In genomic region chr1:186116701-186117488, GRCm38 (mm10) we compare ENCODE assay signal across 8 mouse cellular contexts. TPM values are rescaled to one million over a fixed set of nuclear protein-coding genes. Genes with fewer than 3 reads are reported as not detected.
DNase-seq lines count a peak whose midpoint lies in the region; ATAC-seq and TF ChIP-seq lines count a peak whose summit lies in the region.

Gene Lyplal1 (minus strand): TSS chr1:186117310.

- peak within 1 kb of the TSS; percentile 31; the same call in 1 of the 2 replicates for H3K27ac ChIP-seq in intestine, postnatal 0 days (ENCODE audit: low read depth, low read length)
- H3K27ac ChIP-seq in midbrain, embryonic 10.5 days (replicated peaks), result peak within 1 kb of the TSS; percentile 94

- peak within 1 kb of the TSS; percentile 70 for H3K4me3 ChIP-seq in intestine, postnatal 0 days (ENCODE audit: low read depth, low read length)
- peak within 1 kb of the TSS; percentile 73 for H3K4me3 ChIP-seq in midbrain, embryonic 10.5 days

- intact Hi-C loops in left cerebral cortex, postnatal 36 days (cut with DNase I), result loop anchor here (10.0 kb wide), 1 partner anchor 588 kb away; the partner anchor contains the start of gene Tgfb2

- H3K36me3 ChIP-seq in intestine, postnatal 0 days (ENCODE audit: control insufficient read depth, insufficient read depth), result no peaks in the 10 kb centered on the region
- H3K36me3 ChIP-seq in midbrain, embryonic 10.5 days, result 0 out of 2 replicates have a peak, but pooled peaks cover 2% of the 10 kb centered on the region

- ATAC-seq in intestine, postnatal 0 days, result peak; percentile 98

- WGBS in intestine, postnatal 0 days, result 4% methylated on average over 44 of the region's 44 CpGs
- WGBS in midbrain, embryonic 10.5 days, result 5% methylated on average over 44 of the region's 44 CpGs

- peak; percentile 97 for DNase-seq in adrenal gland, postnatal 14 days
- DNase-seq in embryo, embryonic 11.5 days (ENCODE audit: low read depth, low spot score), result peak; percentile 86
- DNase-seq in gonadal fat pad, adult 2 months (ENCODE audit: low read depth), result peak; percentile 36
- peak; percentile 94 to 95 for DNase-seq in left cerebral cortex, postnatal 36 days (ENCODE audit: low spot score in 2 of 2)
- peak; percentile 90 for DNase-seq in midbrain, embryonic 10.5 days (ENCODE audit: low spot score)
- DNase-seq in right cerebral cortex, postnatal 4 days, result peak; percentile 97
- DNase-seq in yolk sac, embryonic 10.5 days (ENCODE audit: low spot score), result peak; percentile 90

- H3K4me2 ChIP-seq in intestine, postnatal 0 days (replicated peaks; ENCODE audit: low read depth), result peak within 1 kb of the TSS; percentile 75

- TF ChIP-seq CTCF in intestine, postnatal 0 days (IDR thresholded peaks at IDR 0.05; ENCODE audit: low read depth), result no peak

- no peaks in the 10 kb centered on the region for H3K4me1 ChIP-seq in intestine, postnatal 0 days (replicated peaks; ENCODE audit: control insufficient read depth, insufficient read depth, low read length)
- H3K4me1 ChIP-seq in midbrain, embryonic 10.5 days, result peaks cover 11% of the 10 kb centered on the region

- H3K9ac ChIP-seq in intestine, postnatal 0 days (ENCODE audit: low read depth, low read length), result peak within 1 kb of the TSS; percentile 58

- H3K27me3 ChIP-seq in intestine, postnatal 0 days (replicated peaks; ENCODE audit: control insufficient read depth, insufficient read depth, low read length), result no peaks in the 10 kb centered on the region
- H3K27me3 ChIP-seq in midbrain, embryonic 10.5 days (ENCODE audit: low read depth, poor library complexity, severe bottlenecking), result no peaks in the 10 kb centered on the region

- no peaks in the 10 kb centered on the region for H3K9me3 ChIP-seq in intestine, postnatal 0 days (ENCODE audit: control insufficient read depth)
- H3K9me3 ChIP-seq in midbrain, embryonic 10.5 days (replicated peaks), result no peaks in the 10 kb centered on the region

RNA-seq across cellular contexts. Expression of gene Lyplal1, which starts in this region (rescaled TPM):
- 22.6 and 28.1 TPM in 2 replicates for total RNA-seq in adrenal gland, postnatal 14 days (2021)
- polyA plus RNA-seq in gonadal fat pad, adult 2 months (2012; rRNA removed), result 40.1 and 73.9 TPM in 2 replicates
- polyA plus RNA-seq in intestine, postnatal 0 days (2015; fragmentation: Nextera tagmentation; extraction: Ambion mirVana), result 14.2 and 14.8 TPM in 2 replicates
- 10 to 100 TPM in 1 of 2 experiments, 1 to 10 TPM in 1; 9.8 to 10.6 TPM for total RNA-seq in left cerebral cortex, postnatal 36 days (2021)
- polyA plus RNA-seq in midbrain, embryonic 10.5 days (2016; fragmentation: Nextera tagmentation; extraction: Ambion mirVana), result 19.4 and 21.5 TPM in 2 replicates

Comparison
In these comparisons a context has a peak if more than half of its experiments do, and no peak if none do; other contexts are left out.
1. Peak in every context shown above with its lines: DNase-seq, ATAC-seq, H3K4me3 ChIP-seq and H3K27ac ChIP-seq.
2. DNase-seq: peak in every context shown above with its lines; median percentile 97 in adrenal gland, postnatal 14 days; 97 in right cerebral cortex, postnatal 4 days; 94 in left cerebral cortex, postnatal 36 days; 90 in midbrain, embryonic 10.5 days; 90 in yolk sac, embryonic 10.5 days; 86 in embryo, embryonic 11.5 days; 36 in gonadal fat pad, adult 2 months.